Mouse (Mus musculus) cortical plate, adult 2 months (tissue): ENCODE measurements at regions not wholly inside any gene's neighbourhood (a gene's known extent, or its start where the extent isn't known, plus 50 kb on each side); places are given as distances from the start of the nearest gene placed in this dataset.

Experiments
- CTCF ChIP-seq: fragments of 200-500 bp; IDR thresholded peaks from 2 replicates; pipeline ENCODE4 v1.5.1; 2011; ENCODE audit warnings: mild to moderate bottlenecking, control low read depth, low read length; ENCODE audit not compliant: insufficient read depth; ENCODE audit errors: extremely low read depth
- POLR2A ChIP-seq: fragments of 200-500 bp; IDR thresholded peaks from 2 replicates; pipeline ENCODE4 v1.6.1; 2011; ENCODE audit warnings: mild to moderate bottlenecking, low read length, control low read depth; ENCODE audit not compliant: insufficient read depth; ENCODE audit errors: extremely low read depth

DNA sequence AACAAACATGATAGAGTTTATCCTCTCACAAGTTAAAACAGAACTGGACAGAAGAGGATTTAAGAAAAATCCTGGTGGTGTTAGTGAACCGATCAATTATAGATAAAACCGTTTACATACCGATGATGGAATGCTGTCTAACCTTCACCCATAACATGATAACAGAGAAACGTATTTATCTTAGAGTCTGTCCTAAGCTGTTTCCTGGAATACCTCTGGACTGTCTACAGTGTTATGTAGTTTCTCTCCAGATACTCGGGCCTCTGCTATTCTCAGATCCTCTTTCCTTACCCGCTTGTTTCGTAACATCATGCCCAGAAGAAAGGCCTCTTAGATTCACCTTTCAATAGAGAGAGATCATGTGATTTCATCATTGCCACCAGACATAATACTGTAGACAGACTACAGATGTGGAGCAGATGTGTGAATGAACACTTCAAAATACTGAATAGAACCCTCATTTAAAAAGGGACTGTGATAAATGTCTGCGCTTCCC lies 75.9 kb upstream of the Fn1 start:
- TF ChIP-seq CTCF (no peak), POLR2A (no peak)
